ENCODE assay signal across 9 mouse cellular contexts in genomic region chr15:40144221-40144620, GRCm38 (mm10). TPM values are rescaled to one million over a fixed set of nuclear protein-coding genes. Genes with fewer than 3 reads are reported as not detected.
DNase-seq lines count a peak whose midpoint lies in the region; ATAC-seq and TF ChIP-seq lines count a peak whose summit lies in the region.
"Had no signal": no experiment of that assay in that cellular context is flagged by ENCODE, and none has a peak within 500 bp of the region (broad histone marks: within the 10 kb centered on the region; RNA-seq: fewer than 3 reads in every experiment).

No protein-coding gene starts in this region.

- H3K9ac ChIP-seq in liver, embryonic 12.5 days = no peak overlapping the region
- H3K9ac ChIP-seq in kidney, postnatal 0 days (ENCODE audit: low read depth, low read length) = no peak overlapping the region
- H3K9ac ChIP-seq in neural tube, embryonic 11.5 days (ENCODE audit: low read length) = no peak overlapping the region
- H3K9ac ChIP-seq: stomach, embryonic 15.5 days had no signal

- POLR2A ChIA-PET in Patski (lab: Charles Lee) = no interaction called here

- WGBS in liver, embryonic 12.5 days (ENCODE audit: insufficient replicate concordance) = 36% methylated on average over 7 of the region's 7 CpGs
- WGBS in kidney, postnatal 0 days = 53% methylated on average over 7 of the region's 7 CpGs
- WGBS in neural tube, embryonic 11.5 days = 52% methylated on average over 7 of the region's 7 CpGs

- DNase-seq in liver = peak; percentile 8
- no peak for DNase-seq in Patski (ENCODE audit: low read depth, low spot score)
- DNase-seq in embryo, embryonic 10.5 days (ENCODE audit: low spot score) = peak; percentile 65
- DNase-seq in kidney, postnatal 0 days (ENCODE audit: low spot score) = peak; percentile 46
- DNase-seq in neural tube, embryonic 11.5 days (ENCODE audit: low spot score) = peak; percentile 28
- DNase-seq in urinary bladder, adult 18-20 months (ENCODE audit: low spot score in 2 of 2) = no peak

- no peak overlapping the region for H3K4me2 ChIP-seq in liver, embryonic 12.5 days
- H3K4me2 ChIP-seq in kidney, postnatal 0 days (ENCODE audit: low read length) = no peak overlapping the region
- no peak overlapping the region for H3K4me2 ChIP-seq in neural tube, embryonic 11.5 days (ENCODE audit: low read depth)
- H3K4me2 ChIP-seq: stomach, embryonic 15.5 days had no signal

- H3K36me3 ChIP-seq in liver, embryonic 12.5 days = no peaks in the 10 kb centered on the region
- H3K36me3 ChIP-seq in kidney, postnatal 0 days (ENCODE audit: insufficient read depth, low read length) = no peaks in the 10 kb centered on the region
- no peaks in the 10 kb centered on the region for H3K36me3 ChIP-seq in neural tube, embryonic 11.5 days (ENCODE audit: control insufficient read depth, insufficient read depth, low read length)
- H3K36me3 ChIP-seq: stomach, embryonic 15.5 days had no signal

- no peaks in the 10 kb centered on the region for H3K4me1 ChIP-seq in liver, embryonic 12.5 days
- H3K4me1 ChIP-seq in kidney, postnatal 0 days (replicated peaks; ENCODE audit: insufficient read depth, low read length) = no peaks in the 10 kb centered on the region
- no peaks in the 10 kb centered on the region for H3K4me1 ChIP-seq in neural tube, embryonic 11.5 days (ENCODE audit: control insufficient read depth, insufficient read depth, low read length)
- H3K4me1 ChIP-seq: stomach, embryonic 15.5 days had no signal

- ATAC-seq in liver, embryonic 12.5 days = no peak
- ATAC-seq in Patski = no peak
- no peak for ATAC-seq in kidney, postnatal 0 days (replicated peaks; ENCODE audit: low FRiP score, low read depth)
- peak; percentile 38; the same call in 1 of the 2 replicates for ATAC-seq in neural tube, embryonic 11.5 days (ENCODE audit: insufficient read depth, low FRiP score, low TSS enrichment)

- no peaks in the 10 kb centered on the region for H3K27me3 ChIP-seq in liver, embryonic 12.5 days (replicated peaks)
- peaks cover 6% of the 10 kb centered on the region for H3K27me3 ChIP-seq in Patski
- no peaks in the 10 kb centered on the region for H3K27me3 ChIP-seq in kidney, postnatal 0 days (ENCODE audit: insufficient read depth, low read length)
- no peaks in the 10 kb centered on the region for H3K27me3 ChIP-seq in neural tube, embryonic 11.5 days (ENCODE audit: control insufficient read depth, insufficient read depth, low read length)
- H3K27me3 ChIP-seq: stomach, embryonic 15.5 days had no signal

- TF ChIP-seq CTCF in Patski (IDR thresholded peaks at IDR 0.05) = peak; percentile 70
- TF ChIP-seq CTCF in kidney, postnatal 0 days (IDR thresholded peaks at IDR 0.05; ENCODE audit: low read depth) = peak; percentile 81

- no peak overlapping the region for H3K27ac ChIP-seq in liver, embryonic 12.5 days
- H3K27ac ChIP-seq in kidney, postnatal 0 days = no peak overlapping the region
- no peak overlapping the region for H3K27ac ChIP-seq in neural tube, embryonic 11.5 days (ENCODE audit: low read depth, low read length)
- H3K27ac ChIP-seq: stomach, embryonic 15.5 days had no signal

- CTCF ChIA-PET in Patski (lab: Charles Lee) = interaction anchor here (0.6 to 1.4 kb wide), 6 partner anchors 9 to 282 kb away, joined by 3 to 7 read pairs (median 3); no protein-coding TSS in a partner anchor

- in situ Hi-C loops in Patski (cut with MboI; ENCODE audit: low pct_unique_long_range_greater_than_20kb) = no loop called here

- H3K9me3 ChIP-seq in liver, embryonic 12.5 days (replicated peaks) = no peaks in the 10 kb centered on the region
- H3K9me3 ChIP-seq in kidney, postnatal 0 days (replicated peaks; ENCODE audit: low read length) = no peaks in the 10 kb centered on the region
- H3K9me3 ChIP-seq in neural tube, embryonic 11.5 days (ENCODE audit: control insufficient read depth, low read length) = no peaks in the 10 kb centered on the region
- H3K9me3 ChIP-seq: stomach, embryonic 15.5 days had no signal

- no peak overlapping the region for H3K4me3 ChIP-seq in liver, embryonic 12.5 days
- no peak overlapping the region for H3K4me3 ChIP-seq in kidney, postnatal 0 days (replicated peaks; ENCODE audit: low read depth, low read length)
- H3K4me3 ChIP-seq in neural tube, embryonic 11.5 days (ENCODE audit: low read depth, low read length) = no peak overlapping the region
- H3K4me3 ChIP-seq: stomach, embryonic 15.5 days had no signal

RNA-seq across cellular contexts. Expression of gene 9330182O14Rik, which starts 10.1 kb away (rescaled TPM):
- not detected in 2 replicates for polyA plus RNA-seq in liver, embryonic 12.5 days (2016; fragmentation: Nextera tagmentation; extraction: Ambion mirVana)
- polyA plus RNA-seq in Patski (2021) = not detected
- polyA plus RNA-seq in kidney, postnatal 0 days (2015; fragmentation: Nextera tagmentation; extraction: Ambion mirVana) = not detected in 2 replicates
- not detected in 2 replicates for polyA plus RNA-seq in neural tube, embryonic 11.5 days (2014; fragmentation: Nextera tagmentation; extraction: Ambion mirVana)
- polyA plus RNA-seq: limb, embryonic 14.5 days; stomach, embryonic 15.5 days had no signal

Comparison
In these comparisons a context has a peak if more than half of its experiments do, and no peak if none do; other contexts are left out.
1. DNase-seq: peak in liver (single experiment), embryo, embryonic 10.5 days (single experiment), kidney, postnatal 0 days (single experiment) and neural tube, embryonic 11.5 days (single experiment); none in Patski (single experiment) and urinary bladder, adult 18-20 months (0 of 2).